Mouse (Mus musculus): ENCODE data around the gene Fhl3.
"Not testable (repeated sequence)": the region's sequence is repeated elsewhere in the genome, so short reads cannot be mapped to it uniquely, and the experiment has no call there.

Fhl3 gene

GRCm38 (mm10) chr4:124708518-124709477 lies 8.3 kb downstream of the Fhl3 start:
- DNase-seq (ENCODE audit: low spot score in 2 of 2), result peak; percentile 43 to 59

- DNase-seq (ENCODE audit: low spot score in 2 of 2), result no peak
Observed at GRCm38 (mm10) chr4:124709961-124710446, 9.5 kb downstream of the Fhl3 start.

- DNase-seq (ENCODE audit: low spot score in 2 of 2), result no peak
Observed at GRCm38 (mm10) chr4:124710776-124711291, 10.3 kb downstream of the Fhl3 start.

DNA sequence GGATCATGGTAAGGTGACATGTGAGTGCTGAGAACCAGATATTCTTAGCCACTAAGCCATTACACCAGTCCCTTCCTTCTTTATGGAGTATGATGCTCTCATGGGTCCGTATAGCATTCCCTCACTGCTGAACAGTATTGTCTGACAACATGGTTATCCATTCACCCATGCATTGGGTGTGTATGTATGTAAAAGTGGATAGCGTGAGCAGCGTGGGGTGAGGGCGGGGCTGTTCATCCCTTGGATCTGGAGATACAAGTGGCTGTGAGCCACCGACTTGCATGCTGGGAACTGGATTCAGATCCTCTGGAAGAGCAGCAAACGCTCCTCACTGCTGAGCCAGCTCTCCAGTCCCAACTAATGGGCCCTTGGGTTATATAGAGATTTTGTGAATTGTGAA lies 12.1 kb downstream of the Fhl3 start:
- no peak for DNase-seq (ENCODE audit: low spot score in 2 of 2)

DNA sequence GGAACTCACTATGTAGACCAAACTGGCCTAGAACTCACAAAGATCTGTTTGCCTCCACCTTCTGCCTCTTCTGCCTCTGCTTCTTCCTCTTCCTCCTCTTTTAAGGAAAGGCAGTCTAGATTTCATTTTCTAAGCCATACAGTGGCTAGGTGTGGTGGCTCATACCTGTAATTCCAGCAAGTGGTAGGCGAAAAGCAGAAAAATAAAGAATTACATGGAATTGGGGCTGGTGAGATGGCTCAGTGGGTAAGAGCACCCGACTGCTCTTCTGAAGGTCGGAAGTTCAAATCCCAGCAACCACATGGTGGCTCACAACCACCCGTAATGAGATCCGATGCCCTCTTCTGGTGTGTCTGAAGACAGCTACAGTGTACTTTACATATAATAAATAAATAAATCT lies 13.3 kb downstream of the Fhl3 start:
- not testable (repeated sequence) for DNase-seq (ENCODE audit: low spot score in 2 of 2)

- peak; percentile 91 to 93 for DNase-seq (ENCODE audit: low spot score in 2 of 2)
Observed at GRCm38 (mm10) chr4:124714545-124715481, 14.3 kb downstream of the Fhl3 start, which contains the start of gene Sf3a3. Sf3a3 (plus strand) TSS chr4:124714776.

- no peak for DNase-seq (ENCODE audit: low spot score in 2 of 2)
Observed at GRCm38 (mm10) chr4:124719101-124719500, 18.6 kb downstream of the Fhl3 start.

DNA sequence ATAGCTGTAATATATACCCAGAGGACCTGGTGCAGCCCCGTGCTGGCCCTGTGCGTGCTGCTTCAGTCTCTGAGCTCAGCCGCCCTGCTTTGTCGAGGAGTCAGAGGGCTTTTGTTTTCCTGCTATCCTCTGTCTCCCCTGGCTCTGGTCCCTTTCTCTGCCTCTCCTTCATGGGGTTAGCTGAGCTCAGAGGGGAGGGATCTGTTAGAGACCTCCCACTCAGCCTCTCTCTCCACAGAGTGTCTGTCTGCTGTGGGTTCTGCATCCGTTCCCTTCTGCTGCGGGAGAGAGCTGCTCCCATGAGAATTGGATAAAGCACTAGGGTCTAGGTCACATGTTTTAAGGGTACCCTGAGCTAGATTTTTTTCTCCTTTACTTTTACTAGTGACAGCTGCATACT lies 25.6 kb downstream of the Fhl3 start:
- no peak for DNase-seq (ENCODE audit: low spot score in 2 of 2)

- no peak for DNase-seq (ENCODE audit: low spot score in 2 of 2)
Observed at GRCm38 (mm10) chr4:124736952-124737351, 36.5 kb downstream of the Fhl3 start.

DNA sequence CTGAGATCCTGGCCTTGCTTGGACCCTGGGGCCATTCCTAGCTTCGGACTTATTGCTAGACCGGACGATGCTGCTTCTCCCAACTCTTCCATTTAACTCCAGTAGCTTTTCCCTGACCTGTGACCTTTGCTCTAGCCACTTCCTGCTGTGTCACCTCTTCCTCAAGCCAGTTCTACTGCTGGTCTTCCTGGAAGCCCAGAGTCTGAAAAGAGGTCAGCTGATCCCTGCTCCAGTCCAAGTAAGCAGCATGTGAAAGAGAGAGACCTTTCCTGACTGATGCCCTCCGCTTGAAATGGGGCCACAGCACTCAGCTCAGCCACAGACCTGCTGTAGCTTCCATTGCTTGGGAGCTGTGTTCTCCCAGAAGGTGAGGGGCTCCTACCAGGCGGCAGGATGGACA lies 37.0 kb downstream of the Fhl3 start:
- no peak for DNase-seq (ENCODE audit: low spot score in 2 of 2)

DNA sequence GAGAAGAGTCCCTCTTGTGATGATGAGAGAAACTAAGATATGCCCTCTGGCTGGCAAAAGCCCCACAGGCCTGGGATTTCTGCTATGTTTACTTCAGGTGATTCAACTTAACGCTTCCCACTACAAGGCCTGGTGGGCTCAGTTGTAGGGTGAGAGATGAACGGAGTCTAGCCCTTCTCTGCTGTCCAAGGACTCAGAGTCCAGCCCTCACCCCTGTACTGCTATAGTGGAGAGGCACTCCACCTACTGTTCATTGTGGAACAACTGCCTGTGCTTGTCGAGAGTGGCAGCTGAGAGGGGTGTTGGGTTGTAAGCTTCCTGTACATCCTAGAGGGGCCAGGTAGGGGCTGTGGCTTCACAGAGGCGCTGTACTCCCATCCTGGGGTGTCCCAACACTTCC lies 37.5 kb downstream of the Fhl3 start:
- DNase-seq (ENCODE audit: low spot score in 2 of 2), result no peak

DNA sequence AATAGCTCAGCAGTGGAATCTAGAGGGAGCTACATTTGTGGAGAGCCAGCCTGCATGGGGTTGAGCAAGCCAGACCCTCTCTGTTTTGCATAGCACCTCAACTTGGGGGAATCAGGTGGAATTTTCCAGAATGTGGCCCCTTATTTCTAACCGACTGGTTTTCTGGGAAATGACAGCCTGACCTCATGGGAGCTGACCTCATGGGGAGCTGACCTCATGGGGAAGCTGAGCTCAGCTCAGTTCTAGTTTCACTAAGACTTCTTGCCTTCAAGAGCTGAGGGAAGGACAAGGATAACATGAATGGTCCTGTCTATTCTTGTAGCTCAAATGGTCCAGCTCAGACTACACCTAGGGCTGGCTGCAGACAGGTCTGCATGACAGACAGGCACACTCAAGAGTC lies 38.3 kb downstream of the Fhl3 start:
- no peak for DNase-seq (ENCODE audit: low spot score in 2 of 2)

DNA sequence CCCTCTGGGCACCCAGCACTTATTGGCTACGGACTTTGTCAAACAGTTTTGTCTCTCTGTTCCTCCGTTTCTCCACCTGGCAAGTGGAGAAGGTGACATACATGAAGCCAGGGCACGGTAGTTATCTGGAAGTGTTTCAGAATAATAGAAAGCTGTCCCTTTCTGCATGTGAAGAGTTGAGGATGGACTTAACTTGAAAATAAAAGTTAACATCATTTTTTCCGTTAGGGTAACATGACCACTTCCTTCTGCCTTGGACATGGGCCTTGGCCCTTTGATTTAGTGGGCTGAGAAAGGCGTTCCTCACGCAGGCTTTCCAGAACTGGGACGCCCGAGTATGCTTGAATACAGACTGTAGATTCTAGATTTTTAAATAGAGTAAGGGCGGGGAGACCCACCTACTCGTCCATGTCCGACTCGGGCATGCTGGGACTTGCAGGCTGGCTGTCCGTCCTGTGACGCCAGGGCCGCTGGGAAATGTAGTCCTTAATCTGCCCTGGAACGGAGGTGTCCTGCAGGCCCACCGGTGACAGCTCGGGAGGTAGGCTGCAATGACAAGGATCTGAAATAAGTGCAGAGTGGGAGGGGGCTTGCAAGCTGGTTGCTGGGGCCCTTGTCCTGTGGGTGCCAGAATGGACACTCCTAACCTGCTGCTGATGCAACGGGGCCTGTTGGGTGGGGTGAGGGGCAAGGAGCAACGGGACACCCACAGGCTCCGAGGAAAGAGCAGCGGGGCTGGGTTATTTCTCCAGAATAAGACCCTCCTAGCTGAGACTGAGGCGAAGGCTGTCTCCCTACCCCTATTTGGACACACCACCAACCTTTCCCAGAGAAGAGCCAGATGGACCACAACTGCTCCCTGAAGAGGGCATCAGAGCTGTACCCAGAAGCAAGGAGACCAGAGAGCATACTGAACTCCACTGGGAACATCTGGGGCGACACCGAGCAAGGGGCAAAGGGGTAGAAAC lies 41.2 kb downstream of the Fhl3 start, which contains the start of gene Inpp5b:
TSS of gene Inpp5b (plus strand) at position 475 of the 968 bp plus-strand sequence.
- DNase-seq (ENCODE audit: low spot score in 2 of 2), result peak; percentile 76 to 81

- no peak for DNase-seq (ENCODE audit: low spot score in 2 of 2)
Observed at GRCm38 (mm10) chr4:124742839-124743238, 42.3 kb downstream of the Fhl3 start.

GRCm38 (mm10) chr4:124746577-124746976 lies 46.1 kb downstream of the Fhl3 start:
- no peak for DNase-seq (ENCODE audit: low spot score in 2 of 2)

- no peak for DNase-seq (ENCODE audit: low spot score in 2 of 2)
Observed at GRCm38 (mm10) chr4:124747851-124748250, 47.4 kb downstream of the Fhl3 start.

DNA sequence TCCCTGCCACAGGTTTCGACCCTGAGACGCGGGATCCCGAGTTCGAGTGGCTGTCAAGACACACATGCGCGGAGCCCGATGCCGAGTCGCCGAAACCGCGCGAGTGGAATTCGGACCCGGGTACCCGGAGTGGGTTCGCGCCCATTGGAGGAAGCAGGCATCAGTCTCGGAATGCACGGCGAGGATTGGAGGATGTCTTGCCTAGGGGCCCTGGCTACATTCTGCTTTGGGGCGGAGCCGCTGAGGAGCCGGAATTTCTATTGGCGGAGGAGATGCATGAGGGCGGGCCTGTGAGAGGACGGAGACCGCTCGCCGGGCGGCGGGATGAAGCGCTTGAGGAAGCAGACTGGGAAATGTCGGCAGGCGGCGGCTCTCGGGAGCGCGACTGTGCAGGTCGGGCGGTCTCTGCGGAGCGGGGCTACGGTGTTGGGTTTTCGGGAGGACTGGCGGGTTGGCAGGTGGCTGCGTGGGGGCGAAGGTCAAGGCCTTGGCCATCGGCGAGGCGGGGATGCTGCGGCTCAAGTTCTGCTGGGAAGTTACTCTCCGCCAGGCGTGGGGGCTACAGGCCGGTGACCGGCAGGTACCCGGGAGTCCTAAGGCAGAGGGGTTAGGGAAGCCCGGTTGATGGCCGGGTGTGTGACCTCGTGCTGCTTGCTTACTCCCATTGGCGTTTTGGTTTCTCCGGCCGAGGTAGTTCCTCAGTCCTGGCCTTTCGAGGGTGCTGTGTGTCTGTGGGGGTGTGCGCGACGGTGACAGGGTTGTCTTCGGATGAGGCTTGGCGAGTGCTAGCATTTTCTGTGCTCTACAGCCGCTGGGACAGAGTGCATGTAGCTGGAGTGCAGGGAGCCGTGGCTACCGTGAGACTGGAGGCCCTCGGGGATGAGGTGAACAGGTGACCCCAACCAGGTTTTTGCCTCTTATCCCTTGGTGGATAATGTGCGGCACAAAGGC lies 51.1 kb downstream of the Fhl3 start:
- peak; percentile 94 to 97 for DNase-seq (ENCODE audit: low spot score in 2 of 2)

DNA sequence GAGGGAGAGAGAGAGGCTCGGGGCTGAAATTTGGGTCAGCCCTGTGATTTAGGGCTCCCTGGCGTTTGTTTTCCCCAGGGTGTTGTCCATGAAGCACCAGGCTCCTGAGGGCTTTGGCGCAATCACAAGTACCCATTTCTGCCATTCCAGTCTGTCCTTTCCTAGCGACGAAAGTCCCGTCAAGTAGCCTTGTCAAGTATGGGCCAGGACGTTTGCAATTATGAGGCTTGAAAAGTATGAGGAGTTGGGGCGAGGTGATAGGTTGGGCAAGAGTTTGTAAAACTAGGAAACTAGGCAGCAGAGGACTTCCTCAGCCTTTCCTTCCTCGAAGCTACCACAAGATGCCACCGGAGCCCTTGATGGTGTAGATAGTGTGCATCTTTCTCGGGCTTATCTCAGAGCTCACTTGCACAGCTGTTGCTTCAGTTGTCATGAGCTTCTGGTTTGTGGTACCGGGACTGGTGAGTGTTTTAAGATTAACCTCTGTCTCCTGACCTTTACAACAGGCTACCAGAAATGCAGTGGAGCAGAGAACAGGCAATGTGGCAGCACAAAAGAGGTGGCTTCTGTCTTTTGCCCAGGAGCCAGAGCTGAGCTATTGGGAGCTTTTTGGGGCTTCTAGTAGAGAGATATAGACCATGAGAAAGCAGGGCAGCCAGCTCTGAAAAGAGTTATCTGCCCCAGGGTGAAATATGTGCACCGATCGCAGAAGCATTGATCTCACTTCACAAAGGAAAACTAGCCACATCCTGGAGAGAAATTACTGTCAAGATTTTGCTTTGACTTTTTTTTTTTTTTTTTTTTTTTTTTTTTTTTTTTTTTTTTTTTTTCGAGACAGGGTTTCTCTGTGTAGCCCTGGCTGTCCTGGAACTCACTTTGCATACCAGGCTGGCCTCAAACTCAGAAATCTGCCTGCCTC lies 52.0 kb downstream of the Fhl3 start:
- DNase-seq (ENCODE audit: low spot score in 2 of 2), result no peak

All from frontal cortex, postnatal 25 days (tissue).